Mouse (Mus musculus) liver, adult 2 months (tissue): ENCODE results near the gene Arhgap6.

Experiments
- CTCF ChIP-seq: fragments of 200-500 bp; IDR thresholded peaks from 2 replicates; pipeline ENCODE4 v1.5.1; 2011; ENCODE audit warnings: low read depth, low read length, control low read depth
- POLR2A ChIP-seq: fragments of 200-500 bp; IDR thresholded peaks from 2 replicates; pipeline ENCODE4 v1.6.1; 2011; ENCODE audit warnings: low read length, control low read depth; ENCODE audit not compliant: insufficient read depth; ENCODE audit errors: extremely low read depth

GRCm38 (mm10) chrX:168848062-168848461 lies 53.2 kb downstream of the Arhgap6 start:
- TF ChIP-seq POLR2A (no peak), CTCF (no peak)
